Mouse (Mus musculus) naive thymus-derived CD4-positive, alpha-beta T cell, adult 2 months (primary cell): ENCODE measurements around the gene Olfr630.
"Not testable (repeated sequence)": the region's sequence is repeated elsewhere in the genome, so short reads cannot be mapped to it uniquely, and the experiment has no call there.

Source experiments
- DNase-seq: peaks from one replicate; pipeline ENCODE4 v3.0.0-alpha.2; 2011; ENCODE audit warnings: low read depth

Gene Olfr630

DNA sequence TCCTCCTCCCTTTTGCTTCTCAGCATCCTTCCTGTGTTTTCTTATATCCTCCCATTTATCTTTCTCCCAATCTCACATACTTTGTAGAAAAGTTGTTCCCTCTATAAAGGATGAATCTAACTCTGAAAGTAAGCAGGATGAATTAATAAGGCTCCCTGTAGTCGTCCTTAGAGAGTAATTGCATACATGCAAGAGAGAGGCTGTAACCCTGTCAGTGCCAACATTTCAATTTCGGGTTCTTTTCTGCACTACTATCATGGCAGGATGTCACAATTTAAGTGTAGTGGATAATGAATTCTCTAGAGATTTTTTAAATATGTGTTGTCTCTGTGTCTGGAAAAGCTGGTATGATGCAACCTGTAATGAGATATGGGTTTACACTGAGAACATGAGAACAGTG lies at the start of gene Olfr630:
Olfr630 (minus strand) TSS at position 101 of the 400 bp plus-strand sequence.
- no peak for DNase-seq

DNA sequence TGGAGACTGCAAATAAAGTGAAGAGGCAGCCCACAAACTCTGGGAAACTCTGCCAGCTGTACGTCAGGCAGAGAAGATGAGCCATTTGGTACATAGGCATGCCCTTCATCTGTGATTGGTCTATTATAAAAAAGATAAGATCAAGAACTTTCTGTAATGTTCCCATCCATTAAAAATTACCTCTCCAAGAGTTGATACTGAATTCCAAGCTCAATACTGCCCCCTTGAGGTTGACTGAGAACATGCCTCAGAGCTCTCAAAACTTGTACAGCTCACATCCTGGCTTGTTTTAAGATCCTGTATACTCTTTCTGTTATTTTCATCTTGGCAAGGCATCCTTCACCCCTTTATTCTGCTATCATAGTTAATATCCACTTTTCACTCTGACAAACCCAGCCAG lies 49.7 kb upstream of the Olfr630 start:
- DNase-seq: peak; percentile 57

DNA sequence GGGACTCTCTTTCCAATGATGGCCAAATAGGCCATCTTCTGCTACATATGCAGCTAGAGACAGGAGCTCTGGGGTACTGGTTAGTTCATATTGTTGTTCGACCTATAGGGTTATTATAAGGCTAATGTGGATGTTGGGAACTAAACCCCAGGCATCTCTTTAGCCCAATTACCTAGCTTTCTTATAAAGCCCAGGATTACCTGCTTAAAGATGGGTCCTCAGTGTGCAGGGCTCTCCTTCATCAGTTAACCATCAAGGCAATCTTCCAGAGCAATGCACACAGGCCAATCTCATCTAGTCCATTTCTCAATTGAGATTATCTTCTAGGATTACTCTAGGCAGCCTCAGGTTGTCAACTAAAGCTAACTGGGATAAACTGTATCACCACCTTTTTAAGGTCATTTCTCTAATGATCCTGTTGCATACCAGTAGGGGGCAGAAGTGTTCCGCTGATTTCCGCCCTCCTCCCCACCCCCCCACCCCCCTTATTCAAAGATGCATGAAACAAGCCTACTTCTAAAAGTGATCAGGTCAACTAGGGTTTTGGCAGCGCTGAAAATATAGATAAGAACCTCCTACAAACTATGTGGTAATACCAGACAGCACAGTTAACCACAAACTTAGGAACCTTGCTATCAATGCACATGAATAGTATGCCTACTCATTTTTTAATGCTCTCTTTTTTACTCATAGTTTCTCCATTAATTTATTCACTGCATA lies 35.7 kb upstream of the Olfr630 start:
- DNase-seq: peak; percentile 2

DNA sequence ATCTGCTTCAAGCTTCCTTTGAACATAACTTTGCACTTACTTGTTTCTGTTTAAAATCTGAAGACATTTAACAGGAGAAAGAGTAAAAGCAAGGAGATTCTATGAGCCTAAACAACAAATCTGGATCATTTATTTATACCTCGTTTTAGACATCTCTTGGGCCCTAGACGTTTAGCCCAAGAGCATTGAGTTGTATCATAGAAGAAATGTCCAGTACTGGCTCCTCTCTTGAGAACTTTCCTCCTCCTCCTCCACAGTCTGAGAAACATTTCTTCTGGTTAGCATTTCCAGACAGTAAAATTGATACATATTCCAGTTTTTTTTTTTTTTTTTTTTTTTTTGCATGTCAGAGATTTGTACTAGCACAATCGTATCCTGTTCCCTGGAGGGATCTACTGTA lies 34.6 kb upstream of the Olfr630 start, which contains the start of gene Olfr67:
Olfr67 (minus strand) TSS at position 101 of the 400 bp plus-strand sequence.
- no peak for DNase-seq

DNA sequence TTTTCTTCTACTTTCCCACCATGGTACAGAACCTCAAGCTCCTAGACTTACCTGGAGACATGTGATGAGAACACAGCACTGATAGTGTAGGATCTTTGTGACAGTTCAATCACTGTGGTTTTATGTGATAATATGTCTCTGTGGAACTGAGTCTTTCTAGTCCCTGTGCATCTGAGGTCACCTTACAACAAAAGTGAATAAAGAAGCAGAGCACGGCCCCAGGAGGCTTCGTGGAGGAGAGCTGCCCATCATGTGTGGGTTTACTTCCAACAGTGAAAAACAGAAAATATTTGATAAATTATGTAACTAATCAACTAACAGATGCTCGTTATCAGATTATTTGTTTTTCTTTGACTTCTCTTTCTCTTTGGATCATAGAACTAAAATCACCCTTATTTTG lies 22.5 kb upstream of the Olfr630 start, which contains the start of gene Olfr68:
Olfr68 (minus strand) TSS at position 101 of the 400 bp plus-strand sequence.
- DNase-seq: no peak

DNA sequence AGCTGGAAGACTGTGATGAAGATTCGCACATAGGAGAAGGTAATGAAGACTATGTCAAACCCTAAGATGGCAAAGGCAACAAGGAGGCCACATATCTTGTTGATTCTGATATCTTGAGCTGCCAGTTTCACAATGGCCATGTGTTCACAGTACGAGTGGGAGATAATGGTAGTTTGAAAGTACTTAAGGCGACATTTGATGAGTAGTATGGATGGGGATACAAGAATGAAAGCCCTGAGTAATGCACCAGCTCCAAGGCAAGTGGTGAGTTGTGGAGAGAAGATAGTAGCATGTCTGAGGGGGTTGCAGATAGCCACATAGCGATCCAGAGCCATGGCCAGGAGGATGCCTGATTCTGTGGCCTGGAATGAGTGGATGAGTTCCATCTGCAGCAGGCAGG lies 20.5 kb upstream of the Olfr630 start:
- not testable (repeated sequence) for DNase-seq

DNA sequence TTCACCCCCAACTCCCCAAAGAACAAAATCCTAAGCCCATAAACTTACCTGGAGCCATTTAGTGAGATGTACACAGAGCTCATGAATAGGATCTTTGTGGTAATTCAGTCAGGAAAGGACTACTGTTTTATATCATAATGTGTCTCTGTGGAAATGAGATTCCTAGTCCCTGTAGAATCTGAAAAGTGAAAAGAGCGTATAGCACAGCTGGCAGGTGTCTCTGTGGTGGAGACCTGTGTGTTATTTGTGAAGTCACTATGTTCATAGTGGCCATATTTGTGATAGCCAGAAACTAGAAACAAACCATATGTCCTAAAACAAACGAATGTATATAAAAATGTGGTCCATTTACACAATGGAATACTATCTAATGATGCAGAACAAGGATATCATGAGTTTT lies 14.4 kb upstream of the Olfr630 start, which contains the start of gene Olfr69:
Olfr69 (minus strand) TSS at position 101 of the 400 bp plus-strand sequence.
- no peak for DNase-seq

DNA sequence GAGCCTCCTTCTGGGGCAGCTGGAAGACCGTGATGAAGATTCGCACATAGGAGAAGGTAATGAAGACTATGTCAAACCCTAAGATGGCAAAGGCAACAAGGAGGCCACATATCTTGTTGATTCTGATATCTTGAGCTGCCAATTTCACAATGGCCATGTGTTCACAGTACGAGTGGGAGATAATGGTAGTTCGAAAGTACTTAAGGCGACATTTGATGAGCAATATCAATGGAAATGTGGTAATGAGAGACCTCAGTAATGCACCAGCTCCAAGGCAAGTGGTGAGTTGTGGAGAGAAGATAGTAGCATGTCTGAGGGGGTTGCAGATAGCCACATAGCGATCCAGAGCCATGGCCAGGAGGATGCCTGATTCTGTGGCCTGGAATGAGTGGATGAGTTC lies 10.6 kb upstream of the Olfr630 start:
- DNase-seq: not testable (repeated sequence)

DNA sequence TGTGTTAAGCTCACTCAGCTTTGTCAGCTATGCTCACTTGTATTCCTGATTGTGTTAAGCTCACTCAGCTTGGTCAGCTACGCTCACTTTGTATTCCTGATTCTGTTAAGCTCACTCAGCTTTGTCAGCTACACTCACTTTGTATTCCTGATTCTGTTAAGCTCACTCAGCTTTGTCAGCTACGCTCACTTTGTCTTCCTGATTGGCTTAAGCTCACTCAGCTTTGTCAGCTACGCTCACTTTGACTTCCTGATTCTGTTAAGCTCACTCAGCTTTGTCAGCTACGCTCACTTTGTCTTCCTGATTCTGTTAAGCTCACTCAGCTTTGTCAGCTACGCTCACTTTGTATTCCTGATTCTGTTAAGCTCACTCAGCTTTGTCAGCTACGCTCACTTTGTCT lies 5.1 kb upstream of the Olfr630 start:
- peak; percentile 35 for DNase-seq

DNA sequence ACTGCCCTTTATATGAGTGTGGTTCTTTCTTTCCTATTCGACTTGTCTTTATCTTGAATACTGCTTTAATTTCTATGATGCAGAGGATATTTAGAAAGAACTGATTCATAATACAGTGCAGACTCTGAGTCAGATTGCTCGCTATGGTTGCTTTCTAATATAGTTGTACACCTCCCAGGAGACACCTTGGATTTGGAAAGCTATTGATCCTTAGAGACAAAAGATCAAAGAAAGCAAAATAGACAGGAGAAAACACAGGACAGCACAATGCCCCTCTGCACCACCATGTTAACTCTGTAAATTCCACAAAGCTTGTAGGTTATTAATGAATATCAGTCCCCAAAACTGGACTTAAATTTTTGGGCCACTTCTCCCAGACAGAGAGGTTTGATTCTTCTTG lies 12.3 kb downstream of the Olfr630 start, which contains the start of gene Olfr629:
Olfr629 (minus strand) TSS at position 101 of the 400 bp plus-strand sequence.
- no peak for DNase-seq

DNA sequence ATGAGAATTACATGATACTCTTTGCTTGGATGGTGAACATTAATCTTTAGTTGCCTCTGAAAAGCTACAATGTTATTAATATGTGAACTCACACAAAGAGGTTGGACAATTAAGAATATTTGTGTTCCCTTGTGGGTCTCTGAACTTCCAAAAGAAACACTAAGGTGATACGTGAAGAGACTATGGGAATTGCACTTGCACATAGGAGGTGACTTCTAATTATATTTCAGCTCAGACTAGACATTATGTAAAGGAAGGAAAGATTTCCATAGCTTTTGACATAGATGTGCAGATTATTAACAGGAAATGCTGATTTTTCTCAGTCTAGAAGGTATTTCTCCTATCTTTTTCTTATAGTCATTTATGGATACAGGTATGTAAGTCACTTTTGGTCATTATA lies 27.1 kb downstream of the Olfr630 start, which contains the start of gene Olfr628:
Olfr628 (plus strand) TSS at position 301 of the 400 bp plus-strand sequence.
- DNase-seq: no peak

DNA sequence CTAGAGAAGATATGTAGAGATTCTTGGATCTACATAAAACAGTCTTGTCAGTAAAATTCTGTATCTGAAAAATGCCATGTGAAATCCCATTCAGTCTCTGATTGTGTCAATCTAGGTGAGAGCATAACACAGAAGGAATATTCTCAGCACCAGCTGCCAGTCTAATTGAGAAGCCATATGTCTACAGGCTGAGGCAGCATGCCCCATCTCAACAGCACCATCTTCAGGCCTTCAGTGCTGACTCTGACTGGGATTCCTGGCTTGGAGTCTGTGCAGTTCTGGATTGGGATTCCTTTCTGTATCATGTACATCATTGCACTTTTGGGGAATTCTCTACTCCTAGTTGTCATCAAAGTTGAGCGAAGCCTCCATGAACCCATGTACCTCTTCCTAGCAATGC lies 40.7 kb downstream of the Olfr630 start:
- not testable (repeated sequence) for DNase-seq

DNA sequence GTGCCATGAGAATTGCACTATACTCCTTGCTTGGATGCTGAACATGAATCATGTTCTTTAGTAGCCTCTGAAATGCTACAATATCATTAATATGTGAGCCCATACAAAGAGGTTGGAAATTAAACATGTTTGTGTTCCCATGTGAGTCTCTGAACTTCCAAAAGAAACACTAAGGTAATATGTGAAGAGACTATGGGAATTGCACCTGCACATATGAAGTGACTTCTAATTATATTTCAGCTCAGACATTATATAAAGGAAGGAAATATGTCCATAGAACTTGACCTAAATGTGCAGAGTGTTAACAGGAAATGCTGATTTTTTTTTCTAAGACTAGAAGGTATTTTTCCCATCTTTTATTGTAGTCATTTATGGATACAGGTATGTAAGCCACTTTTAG lies 42.8 kb downstream of the Olfr630 start, which contains the start of gene Olfr243:
Olfr243 (plus strand) TSS at position 301 of the 400 bp plus-strand sequence.
- DNase-seq: no peak

DNA sequence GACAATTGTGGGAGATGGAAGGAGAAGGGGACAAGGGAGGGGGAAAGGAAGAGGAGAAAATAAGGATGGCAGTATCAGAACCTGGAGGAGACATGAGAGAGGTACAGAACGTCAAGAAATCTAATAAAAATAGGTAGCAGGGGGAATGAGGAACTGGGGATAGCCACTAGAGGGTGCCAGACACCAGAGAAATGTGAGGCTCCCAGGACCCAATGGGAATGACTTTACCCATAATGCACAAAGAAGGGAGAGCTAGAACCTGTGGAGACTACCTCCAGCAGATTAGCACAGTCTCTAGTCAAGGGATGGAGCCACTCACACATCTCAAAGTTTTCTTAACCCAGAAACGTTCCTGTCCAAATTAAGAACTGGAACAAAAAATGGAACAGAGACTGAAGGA lies 45.1 kb downstream of the Olfr630 start:
- DNase-seq: peak; percentile 15
